Mouse (Mus musculus): Measurements from ENCODE around the gene Gpr82. TPM values are rescaled to one million over a fixed set of nuclear protein-coding genes. Genes with fewer than 3 reads are reported as not detected.

The Gpr82 gene
- polyA plus RNA-seq, 1 experiment, result not detected

DNA sequence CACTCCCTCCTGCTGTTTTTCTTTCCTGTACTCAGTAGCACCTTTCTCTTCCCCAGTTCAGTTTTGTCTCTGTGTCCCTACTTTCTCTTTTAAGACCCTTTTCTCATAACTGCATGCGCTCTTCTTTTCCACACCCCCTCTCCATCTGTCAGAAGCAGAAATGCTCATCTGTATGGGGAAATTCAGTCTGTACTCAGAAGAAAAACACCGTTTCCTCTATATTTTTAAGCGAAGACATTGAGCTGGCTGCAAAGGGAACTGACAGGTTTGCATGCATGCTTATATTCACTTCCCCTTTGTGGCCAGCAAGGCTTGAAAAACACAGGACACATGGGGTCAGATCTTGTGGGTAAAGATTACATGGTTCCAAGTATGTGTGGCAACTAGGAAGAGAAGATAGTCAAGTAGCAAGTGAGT is 6.2 kb upstream of the Gpr82 start:
- no peak overlapping the region for H3K4me3 ChIP-seq (ENCODE audit: low read depth, low read length)
- no peak for TF ChIP-seq EP300 (IDR thresholded peaks at IDR 0.05; ENCODE audit: insufficient read depth, low read depth, low read length)
- TF ChIP-seq POLR2A (IDR thresholded peaks at IDR 0.05; ENCODE audit: insufficient read depth, low read length), result no peak
- TF ChIP-seq CTCF (IDR thresholded peaks at IDR 0.05; ENCODE audit: low read depth, low read length), result no peak
- no peak overlapping the region for H3K9ac ChIP-seq (ENCODE audit: low read depth, poor library complexity, severe bottlenecking)
- no peak overlapping the region for H3K27ac ChIP-seq (ENCODE audit: insufficient read depth, low read length)
- H3K4me1 ChIP-seq (ENCODE audit: control insufficient read depth, insufficient read depth, low read length), result no peaks in the 10 kb centered on the region
- H3K27me3 ChIP-seq (ENCODE audit: control insufficient read depth, insufficient read depth, low read length, poor library complexity, severe bottlenecking), result no peaks in the 10 kb centered on the region
- no peaks in the 10 kb centered on the region for H3K9me3 ChIP-seq (replicated peaks; ENCODE audit: control insufficient read depth, insufficient read depth, low read length, poor library complexity, severe bottlenecking)
- H3K36me3 ChIP-seq (ENCODE audit: control insufficient read depth, insufficient read depth, low read length, poor library complexity, severe bottlenecking), result no peaks in the 10 kb centered on the region

DNA sequence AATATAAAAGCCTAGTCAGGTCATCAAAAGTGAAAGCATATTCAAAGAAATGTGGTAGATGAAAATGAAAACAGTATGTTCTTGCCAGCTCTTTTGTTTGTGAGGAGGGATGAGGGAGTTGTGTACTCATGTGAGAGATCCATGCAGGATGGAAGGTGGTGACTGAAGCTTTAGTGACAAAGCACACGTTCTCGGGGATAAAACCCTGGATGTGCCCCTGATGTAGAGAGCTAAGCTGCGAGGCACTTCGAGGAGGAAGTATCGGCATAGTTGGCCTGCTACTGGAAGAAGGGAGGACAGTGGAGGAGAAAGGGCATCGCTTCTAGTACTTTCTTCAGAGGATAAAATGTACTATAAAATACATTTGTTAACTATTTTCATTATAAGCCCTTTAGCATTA is 5.3 kb upstream of the Gpr82 start:
- H3K9me3 ChIP-seq (replicated peaks; ENCODE audit: control insufficient read depth, insufficient read depth, low read length, poor library complexity, severe bottlenecking), result no peaks in the 10 kb centered on the region
- TF ChIP-seq EP300 (IDR thresholded peaks at IDR 0.05; ENCODE audit: insufficient read depth, low read depth, low read length) (no peak), CTCF (IDR thresholded peaks at IDR 0.05; ENCODE audit: low read depth, low read length) (no peak), POLR2A (IDR thresholded peaks at IDR 0.05; ENCODE audit: insufficient read depth, low read length) (no peak)

DNA sequence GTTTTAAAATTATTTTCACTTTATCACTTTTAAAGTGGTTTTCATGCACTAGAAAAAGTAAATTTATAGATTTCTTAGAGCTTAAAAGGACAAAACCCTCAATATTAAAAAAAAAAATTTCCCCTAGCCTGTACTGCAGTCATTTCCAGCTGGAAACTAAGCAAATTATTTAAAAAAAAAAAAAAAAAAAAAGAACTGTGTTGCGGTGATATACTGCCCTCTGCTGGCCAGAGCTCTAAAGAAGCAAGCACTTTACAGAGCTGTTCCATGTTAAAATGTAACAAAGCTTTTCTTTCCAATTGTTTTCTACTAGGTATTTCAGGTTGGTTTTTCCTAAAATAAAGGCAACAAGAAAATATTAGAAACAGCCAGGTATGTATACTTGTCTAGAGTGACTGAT is 4.4 kb upstream of the Gpr82 start:
- no peak overlapping the region for H3K27ac ChIP-seq (ENCODE audit: insufficient read depth, low read length)
- H3K9me3 ChIP-seq (replicated peaks; ENCODE audit: control insufficient read depth, insufficient read depth, low read length, poor library complexity, severe bottlenecking), result no peaks in the 10 kb centered on the region
- H3K9ac ChIP-seq (ENCODE audit: low read depth, poor library complexity, severe bottlenecking), result no peak overlapping the region
- TF ChIP-seq EP300 (IDR thresholded peaks at IDR 0.05; ENCODE audit: insufficient read depth, low read depth, low read length), result no peak
- no peak for TF ChIP-seq CTCF (IDR thresholded peaks at IDR 0.05; ENCODE audit: low read depth, low read length)
- TF ChIP-seq POLR2A (IDR thresholded peaks at IDR 0.05; ENCODE audit: insufficient read depth, low read length), result no peak
- no peaks in the 10 kb centered on the region for H3K36me3 ChIP-seq (ENCODE audit: control insufficient read depth, insufficient read depth, low read length, poor library complexity, severe bottlenecking)
- no peaks in the 10 kb centered on the region for H3K4me1 ChIP-seq (ENCODE audit: control insufficient read depth, insufficient read depth, low read length)
- no peaks in the 10 kb centered on the region for H3K27me3 ChIP-seq (ENCODE audit: control insufficient read depth, insufficient read depth, low read length, poor library complexity, severe bottlenecking)
- H3K4me3 ChIP-seq (ENCODE audit: low read depth, low read length), result no peak overlapping the region

More for the DNA sequence above, 5.3 kb upstream of the Gpr82 start:
- no peak overlapping the region for H3K27ac ChIP-seq (ENCODE audit: insufficient read depth, low read length)
- H3K4me3 ChIP-seq (ENCODE audit: low read depth, low read length), result no peak overlapping the region
- H3K4me1 ChIP-seq (ENCODE audit: control insufficient read depth, insufficient read depth, low read length), result no peaks in the 10 kb centered on the region
- no peak overlapping the region for H3K9ac ChIP-seq (ENCODE audit: low read depth, poor library complexity, severe bottlenecking)
- H3K27me3 ChIP-seq (ENCODE audit: control insufficient read depth, insufficient read depth, low read length, poor library complexity, severe bottlenecking), result no peaks in the 10 kb centered on the region
- H3K36me3 ChIP-seq (ENCODE audit: control insufficient read depth, insufficient read depth, low read length, poor library complexity, severe bottlenecking), result no peaks in the 10 kb centered on the region

DNA sequence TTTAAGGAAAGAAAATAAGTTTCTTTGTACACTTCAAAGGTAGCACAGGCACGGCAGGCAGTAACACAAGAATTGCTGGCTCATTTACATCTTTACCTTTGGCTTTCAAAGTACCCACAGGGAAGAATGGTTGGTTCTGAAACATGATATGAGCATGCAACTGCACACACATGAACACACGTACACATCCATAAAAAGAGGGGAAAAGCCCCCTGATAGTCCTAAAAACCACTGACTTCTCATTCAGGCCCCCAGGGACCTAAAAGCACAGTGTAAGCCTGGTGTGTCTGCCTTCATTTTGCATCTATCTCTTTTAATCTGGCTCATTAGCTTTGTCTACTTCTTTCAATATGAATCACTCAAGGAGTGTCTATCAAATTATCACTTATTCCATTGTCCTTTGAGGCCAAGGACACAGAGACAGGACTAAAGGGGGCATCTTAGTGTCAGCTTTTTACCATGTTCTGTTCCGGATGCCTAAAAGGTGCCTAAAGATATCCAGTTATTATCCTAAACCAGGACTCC is 2.5 kb upstream of the Gpr82 start:
- TF ChIP-seq CTCF (IDR thresholded peaks at IDR 0.05; ENCODE audit: low read depth, low read length) (no peak), POLR2A (IDR thresholded peaks at IDR 0.05; ENCODE audit: insufficient read depth, low read length) (no peak), EP300 (IDR thresholded peaks at IDR 0.05; ENCODE audit: insufficient read depth, low read depth, low read length) (no peak)
- Histone ChIP-seq H3K4me3 (ENCODE audit: low read depth, low read length) (no peak overlapping the region), H3K9ac (ENCODE audit: low read depth, poor library complexity, severe bottlenecking) (no peak overlapping the region), H3K36me3 (ENCODE audit: control insufficient read depth, insufficient read depth, low read length, poor library complexity, severe bottlenecking) (no peaks in the 10 kb centered on the region), H3K9me3 (replicated peaks; ENCODE audit: control insufficient read depth, insufficient read depth, low read length, poor library complexity, severe bottlenecking) (no peaks in the 10 kb centered on the region), H3K27ac (ENCODE audit: insufficient read depth, low read length) (no peak overlapping the region), H3K27me3 (ENCODE audit: control insufficient read depth, insufficient read depth, low read length, poor library complexity, severe bottlenecking) (no peaks in the 10 kb centered on the region), H3K4me1 (ENCODE audit: control insufficient read depth, insufficient read depth, low read length) (no peaks in the 10 kb centered on the region)

DNA sequence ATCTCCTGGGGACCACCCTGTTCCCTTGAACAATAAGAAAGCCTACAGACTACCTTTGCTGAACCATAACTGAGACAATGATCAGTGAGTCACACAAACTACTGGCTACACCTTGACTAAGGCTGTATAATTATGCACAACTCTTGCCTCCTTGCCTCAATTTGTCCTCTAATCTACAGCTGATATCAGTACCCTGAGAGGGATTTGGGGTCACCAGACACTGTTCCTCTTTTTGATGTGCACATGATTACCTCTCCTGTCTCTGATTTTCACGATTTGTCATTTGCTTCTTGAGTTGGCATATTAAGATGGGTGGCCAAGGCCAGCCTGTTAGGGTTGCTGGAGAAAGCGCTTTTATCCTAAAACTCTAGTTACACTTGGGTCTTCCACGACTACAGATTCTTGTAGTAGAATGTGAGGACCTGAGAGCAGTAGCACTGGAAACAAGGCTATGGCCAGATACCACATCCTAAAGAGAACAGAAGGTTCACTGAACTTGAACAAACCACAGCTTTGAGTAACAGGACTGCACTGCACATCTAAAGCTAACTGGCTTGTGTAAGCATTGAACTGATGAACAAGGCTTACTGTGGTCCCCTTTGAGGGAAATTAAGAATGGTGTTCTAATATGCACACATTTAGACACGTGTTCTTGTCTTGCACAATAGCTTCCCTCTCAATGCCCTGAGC is 1.8 kb upstream of the Gpr82 start:
- Histone ChIP-seq H3K27me3 (ENCODE audit: control insufficient read depth, insufficient read depth, low read length, poor library complexity, severe bottlenecking) (no peaks in the 10 kb centered on the region), H3K4me3 (ENCODE audit: low read depth, low read length) (no peak overlapping the region), H3K9ac (ENCODE audit: low read depth, poor library complexity, severe bottlenecking) (no peak overlapping the region), H3K9me3 (replicated peaks; ENCODE audit: control insufficient read depth, insufficient read depth, low read length, poor library complexity, severe bottlenecking) (no peaks in the 10 kb centered on the region), H3K27ac (ENCODE audit: insufficient read depth, low read length) (no peak overlapping the region), H3K36me3 (ENCODE audit: control insufficient read depth, insufficient read depth, low read length, poor library complexity, severe bottlenecking) (no peaks in the 10 kb centered on the region), H3K4me1 (ENCODE audit: control insufficient read depth, insufficient read depth, low read length) (no peaks in the 10 kb centered on the region)
- no peak for TF ChIP-seq POLR2A (IDR thresholded peaks at IDR 0.05; ENCODE audit: insufficient read depth, low read length)

DNA sequence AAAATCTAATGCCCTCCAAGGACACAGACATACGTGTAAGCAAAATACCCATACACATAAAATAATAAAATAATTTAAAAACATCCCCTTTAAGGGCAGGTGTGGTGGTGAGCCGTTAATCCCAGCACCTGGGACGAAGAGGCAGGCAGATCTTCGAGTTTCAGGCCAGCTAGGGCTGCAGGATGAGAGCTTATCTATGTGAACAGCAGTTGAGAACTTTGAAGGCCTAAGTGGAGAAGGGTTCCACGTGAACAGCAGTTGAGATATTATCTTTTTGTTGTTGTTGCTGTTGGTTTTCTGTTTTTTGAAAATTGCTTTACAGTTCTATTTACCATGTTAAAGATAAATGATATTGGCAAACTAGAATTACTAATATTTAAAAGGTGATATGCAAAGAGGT is 7.7 kb downstream of the Gpr82 start:
- H3K27ac ChIP-seq (ENCODE audit: insufficient read depth, low read length), result no peak overlapping the region
- no peaks in the 10 kb centered on the region for H3K4me1 ChIP-seq (ENCODE audit: control insufficient read depth, insufficient read depth, low read length)
- H3K9ac ChIP-seq (ENCODE audit: low read depth, poor library complexity, severe bottlenecking), result no peak overlapping the region
- no peaks in the 10 kb centered on the region for H3K27me3 ChIP-seq (ENCODE audit: control insufficient read depth, insufficient read depth, low read length, poor library complexity, severe bottlenecking)
- no peak overlapping the region for H3K4me3 ChIP-seq (ENCODE audit: low read depth, low read length)
- TF ChIP-seq POLR2A (IDR thresholded peaks at IDR 0.05; ENCODE audit: insufficient read depth, low read length) (no peak), EP300 (IDR thresholded peaks at IDR 0.05; ENCODE audit: insufficient read depth, low read depth, low read length) (no peak), CTCF (IDR thresholded peaks at IDR 0.05; ENCODE audit: low read depth, low read length) (no peak)
- no peaks in the 10 kb centered on the region for H3K36me3 ChIP-seq (ENCODE audit: control insufficient read depth, insufficient read depth, low read length, poor library complexity, severe bottlenecking)
- no peaks in the 10 kb centered on the region for H3K9me3 ChIP-seq (replicated peaks; ENCODE audit: control insufficient read depth, insufficient read depth, low read length, poor library complexity, severe bottlenecking)
